Mouse (Mus musculus) gonadal fat pad, adult 2 months (tissue): Measurements from ENCODE around the gene Hoxa4. TPM values are rescaled to one million over a fixed set of nuclear protein-coding genes. Genes with fewer than 3 reads are reported as not detected.

Source experiments
- DNase-seq: peaks from one replicate; pipeline ENCODE4 v3.0.0-alpha.2; 2012; ENCODE audit warnings: low read depth
- polyA plus RNA-seq: library from polyadenylated mRNA; depleted of rRNA; stranded (reverse); fragments of >200 nt; gene quantifications from 2 replicates; pipeline ENCODE4 v1.2.3, GENCODE M21; 2012

Gene Hoxa4
- polyA plus RNA-seq, 1 experiment, result 3.1 TPM

DNA sequence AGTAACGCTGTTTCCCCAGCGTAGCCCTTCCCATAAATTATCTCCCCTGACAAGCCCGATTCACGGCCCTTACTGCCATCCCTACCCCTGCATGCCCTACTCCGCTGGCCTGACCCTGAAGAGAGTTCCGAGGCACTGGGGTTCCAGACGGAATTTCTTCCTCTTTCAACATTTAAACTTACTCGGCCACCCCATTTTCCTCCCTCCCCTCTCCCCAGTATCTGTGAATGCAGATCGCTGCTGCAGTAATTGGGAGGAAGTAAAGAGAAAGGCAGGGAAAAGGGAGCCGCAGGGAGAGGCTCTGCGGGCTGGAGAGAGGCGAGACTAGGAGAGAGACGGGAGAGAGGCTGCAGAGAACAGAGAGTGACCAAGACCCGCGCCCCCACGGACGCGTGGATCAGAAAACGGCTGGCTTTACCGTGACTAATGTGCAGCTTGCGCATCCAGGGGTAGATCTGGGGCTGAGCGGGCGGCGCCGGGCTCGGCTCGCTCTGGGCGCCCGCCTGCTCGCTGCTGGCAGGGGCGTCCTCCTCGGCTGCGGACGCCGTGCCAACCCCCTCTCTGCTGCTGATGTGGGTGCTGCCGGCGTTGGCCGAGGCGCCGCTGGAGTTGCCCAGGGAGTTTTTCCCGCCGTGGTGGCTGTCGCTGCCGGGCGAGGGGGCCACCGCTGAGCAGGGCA lies 12.0 kb upstream of the Hoxa4 start:
- no peak for DNase-seq

DNA sequence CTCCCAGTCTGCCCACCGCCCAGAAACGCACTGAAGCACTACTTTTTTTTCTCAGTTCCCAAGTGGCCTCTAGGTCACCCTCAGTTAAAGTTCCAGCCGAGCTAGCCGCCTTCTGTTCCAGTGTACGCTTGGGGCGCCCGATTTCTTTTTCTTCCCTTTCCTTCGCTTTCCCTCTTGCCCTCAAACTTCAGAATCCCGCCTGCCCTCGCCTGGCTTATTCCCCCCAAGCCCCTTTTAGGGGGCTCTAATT lies 11.5 kb upstream of the Hoxa4 start:
- DNase-seq, result no peak

DNA sequence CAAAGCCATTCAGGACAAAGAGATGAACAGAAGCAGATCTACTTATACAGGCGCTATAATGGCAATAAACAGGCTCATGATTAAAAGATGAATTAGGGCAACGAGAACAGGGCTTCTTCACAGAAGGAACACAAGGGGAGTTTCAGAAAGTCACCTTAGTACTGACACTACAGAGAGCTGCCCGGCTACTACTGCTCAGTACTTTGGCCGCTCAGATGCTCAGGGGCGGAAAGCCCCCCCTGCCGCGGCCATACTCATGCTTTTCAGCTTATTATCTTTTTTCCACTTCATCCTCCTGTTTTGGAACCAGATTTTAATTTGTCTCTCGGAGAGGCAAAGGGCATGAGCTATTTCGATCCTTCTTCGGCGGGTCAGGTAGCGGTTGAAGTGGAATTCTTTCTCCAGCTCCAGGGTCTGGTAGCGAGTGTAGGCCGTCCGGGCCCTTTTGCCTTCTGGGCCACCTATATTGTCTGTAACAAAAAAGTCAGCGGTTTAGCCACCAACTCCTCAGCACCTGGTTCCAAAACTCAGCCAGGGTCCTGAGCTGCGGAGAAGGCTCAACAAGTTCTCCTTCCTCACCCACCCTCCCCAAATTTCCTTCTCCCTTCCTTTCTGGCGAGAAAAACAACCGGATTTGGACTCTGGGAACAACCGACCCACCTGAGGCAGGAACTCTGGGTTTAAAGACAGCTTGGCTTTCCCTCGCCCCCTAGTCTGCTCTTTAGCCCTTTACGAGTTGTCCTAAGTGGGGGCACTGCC lies 11.0 kb upstream of the Hoxa4 start:
- no peak for DNase-seq

- no peak for DNase-seq
Observed at GRCm38 (mm10) chr6:52201269-52201668, 9.7 kb upstream of the Hoxa4 start.

DNA sequence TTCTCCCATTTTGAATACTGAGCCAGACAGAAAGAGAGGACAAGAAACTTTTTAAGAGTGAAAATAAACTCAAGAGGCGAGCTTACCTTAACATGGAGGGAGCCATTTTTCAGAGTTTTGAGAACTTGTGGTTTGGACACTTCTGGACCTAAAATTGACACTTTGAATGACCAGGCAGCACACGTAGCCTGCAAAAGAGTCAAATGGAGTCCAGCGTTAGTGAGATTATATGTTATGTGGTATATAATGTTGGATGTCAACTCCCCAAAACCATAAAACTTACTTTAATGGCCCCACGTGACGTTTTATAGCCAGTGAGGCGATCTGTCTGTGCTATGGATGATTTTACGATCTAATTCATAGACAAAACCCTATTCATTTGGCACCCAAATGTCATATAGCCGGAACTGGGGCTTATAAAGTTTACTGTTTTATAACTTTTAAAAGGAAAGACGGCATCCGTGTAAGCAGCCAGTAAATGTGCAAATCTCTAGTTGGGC lies 9.2 kb upstream of the Hoxa4 start:
- DNase-seq, result no peak

DNA sequence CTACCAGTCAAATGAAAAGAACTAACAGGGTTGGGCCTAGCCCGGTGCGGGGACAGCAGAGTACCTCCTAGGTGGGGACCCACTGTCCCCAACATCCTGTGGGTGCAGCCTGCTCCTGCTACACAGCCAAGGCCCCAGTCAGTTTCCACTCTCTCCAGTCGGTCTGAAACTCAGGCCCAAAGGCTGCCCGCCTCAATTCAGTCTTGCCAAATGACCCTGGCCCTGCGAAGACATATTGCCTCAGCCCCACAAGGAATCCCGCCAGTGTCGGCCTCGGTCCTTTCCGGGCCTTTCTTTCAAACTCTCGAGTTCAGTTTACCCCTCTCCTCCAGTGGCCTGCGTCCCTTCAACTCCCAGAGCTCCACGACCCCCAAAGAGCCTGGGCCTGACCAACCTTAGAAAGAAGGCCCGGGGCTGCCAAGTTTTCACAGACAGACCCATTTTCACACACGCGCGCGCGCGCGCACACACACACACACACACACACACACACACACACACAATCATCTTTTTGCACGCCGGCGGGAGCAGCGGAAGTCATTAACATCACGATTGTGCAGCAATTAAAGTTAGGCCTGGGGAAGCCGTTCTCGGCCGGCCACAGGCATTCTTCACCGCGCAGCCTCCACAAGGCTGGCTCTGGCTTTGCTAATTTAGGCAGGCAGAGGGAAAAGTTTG lies 8.7 kb upstream of the Hoxa4 start:
- DNase-seq, result no peak

- DNase-seq, result no peak
Observed at GRCm38 (mm10) chr6:52197271-52197670, 5.7 kb upstream of the Hoxa4 start.

GRCm38 (mm10) chr6:52196811-52197210 lies 5.3 kb upstream of the Hoxa4 start:
- DNase-seq, result no peak

DNA sequence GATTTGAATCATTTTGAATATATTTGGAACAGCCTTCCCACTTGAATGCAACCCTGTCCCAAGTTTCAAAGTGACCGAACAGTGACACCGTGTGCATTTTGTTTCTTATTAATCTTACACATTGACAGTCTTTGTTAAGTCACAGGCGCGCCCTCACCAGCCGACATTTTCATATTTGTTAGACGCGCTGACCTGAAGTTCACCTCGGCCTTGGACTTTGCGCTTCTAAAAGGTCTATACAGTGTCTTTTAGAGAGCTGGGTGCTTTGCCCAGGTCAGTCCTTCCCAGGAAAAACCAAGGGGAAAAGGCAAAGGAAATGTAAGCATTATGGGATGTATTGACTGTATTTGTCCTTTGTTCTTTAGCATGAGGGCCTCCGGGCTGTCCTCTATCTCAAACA lies 3.1 kb upstream of the Hoxa4 start:
- DNase-seq, result no peak

DNA sequence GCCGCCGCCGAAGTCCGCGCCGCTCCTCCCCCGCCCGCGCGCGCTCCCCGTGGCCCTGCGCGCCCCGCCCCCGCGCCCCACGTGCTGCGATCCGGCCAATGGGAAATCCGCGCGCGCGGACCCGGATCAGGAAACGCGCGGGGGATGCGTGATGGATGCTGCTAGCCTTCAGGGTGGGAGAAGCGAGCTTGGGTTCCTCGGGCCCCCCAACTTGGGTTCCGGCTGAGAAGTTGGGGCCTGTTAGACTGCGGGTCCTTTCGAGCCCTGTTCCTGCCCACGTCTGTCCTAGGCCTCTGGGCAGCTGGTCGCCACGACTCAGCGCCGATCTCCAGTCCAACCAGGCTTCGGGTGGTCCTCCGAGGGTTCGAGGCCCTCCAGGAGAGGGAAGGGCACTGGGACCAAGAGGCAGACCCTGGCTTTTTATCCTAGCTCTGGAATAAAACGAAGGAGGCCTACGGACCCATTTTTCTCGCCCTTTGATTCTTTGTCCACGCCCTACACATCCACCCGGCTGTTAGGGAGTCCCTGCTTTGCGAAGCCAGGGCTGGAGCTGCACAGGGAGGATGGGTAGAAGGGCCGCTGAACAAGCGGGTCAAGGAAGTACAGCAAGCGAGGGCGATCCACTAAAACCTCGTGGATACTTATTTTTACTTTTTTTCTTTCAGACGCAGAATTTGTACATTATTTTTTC lies 452 bp upstream of the Hoxa4 start:
- DNase-seq, result no peak

- DNase-seq, result no peak
Observed at GRCm38 (mm10) chr6:52190410-52190809, 1.1 kb downstream of the Hoxa4 start.

DNA sequence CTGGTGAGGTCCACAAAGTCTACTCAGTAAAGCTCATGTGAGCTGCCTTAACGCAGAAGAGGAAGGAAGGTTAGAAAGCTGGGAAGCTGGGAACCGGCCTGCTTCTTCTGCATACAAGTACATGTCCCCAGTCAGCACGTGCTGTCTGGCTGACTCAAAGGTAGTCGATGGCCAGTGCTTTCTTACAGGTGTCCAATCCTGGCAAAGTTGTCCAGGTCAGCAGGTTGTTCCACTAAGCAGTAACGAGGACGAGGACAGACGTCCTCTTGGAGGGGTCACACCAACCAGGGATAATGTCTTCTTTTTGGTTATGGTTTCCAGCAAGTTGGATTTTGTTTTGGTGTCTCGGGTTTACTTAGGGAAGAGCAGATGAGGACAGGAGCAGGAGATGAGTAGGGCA lies 1.6 kb downstream of the Hoxa4 start:
- DNase-seq, result no peak

GRCm38 (mm10) chr6:52189172-52189591 lies 2.4 kb downstream of the Hoxa4 start:
- no peak for DNase-seq

DNA sequence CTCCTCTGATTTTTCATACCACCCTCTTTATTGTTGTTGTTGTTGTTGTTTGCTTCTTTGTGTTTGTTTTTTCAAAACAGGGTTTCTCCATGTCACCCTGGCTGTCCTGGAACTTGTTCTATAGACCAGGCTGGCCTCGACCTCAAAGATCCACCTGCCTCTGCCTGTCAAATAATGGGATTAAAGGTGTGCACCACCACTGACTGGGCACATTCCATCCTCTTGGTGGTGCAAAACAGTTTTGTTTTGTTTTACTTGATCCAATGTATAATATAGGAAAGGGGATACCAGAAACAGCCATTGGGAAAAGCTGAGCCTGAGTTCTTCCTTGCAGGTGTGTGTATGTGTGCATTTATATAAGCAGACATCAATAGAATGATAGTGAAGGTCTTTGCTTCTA lies 5.1 kb downstream of the Hoxa4 start:
- no peak for DNase-seq

GRCm38 (mm10) chr6:52185834-52186233 lies 5.7 kb downstream of the Hoxa4 start:
- DNase-seq, result no peak

DNA sequence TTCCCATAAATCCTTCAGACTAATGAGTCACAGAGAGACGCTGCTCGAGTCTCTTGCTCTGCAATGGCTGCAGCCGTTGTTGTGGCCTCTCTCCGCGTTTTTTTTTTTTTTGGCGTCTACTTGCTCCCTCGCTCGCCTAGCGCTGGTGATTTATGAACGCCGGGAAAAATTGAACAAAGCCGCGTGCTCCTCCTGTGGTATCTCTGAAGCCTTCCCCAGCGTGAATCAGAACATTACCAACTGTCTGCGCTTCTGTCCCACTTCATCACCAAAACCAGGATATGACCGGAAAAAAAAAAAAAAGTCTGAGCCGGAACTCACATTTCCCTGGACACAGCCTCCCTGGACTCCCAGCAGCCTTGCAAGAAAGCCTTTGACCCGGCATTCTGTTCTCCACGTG lies 6.3 kb downstream of the Hoxa4 start:
- no peak for DNase-seq

- DNase-seq, result no peak
Observed at GRCm38 (mm10) chr6:52184668-52185067, 6.9 kb downstream of the Hoxa4 start.

DNA sequence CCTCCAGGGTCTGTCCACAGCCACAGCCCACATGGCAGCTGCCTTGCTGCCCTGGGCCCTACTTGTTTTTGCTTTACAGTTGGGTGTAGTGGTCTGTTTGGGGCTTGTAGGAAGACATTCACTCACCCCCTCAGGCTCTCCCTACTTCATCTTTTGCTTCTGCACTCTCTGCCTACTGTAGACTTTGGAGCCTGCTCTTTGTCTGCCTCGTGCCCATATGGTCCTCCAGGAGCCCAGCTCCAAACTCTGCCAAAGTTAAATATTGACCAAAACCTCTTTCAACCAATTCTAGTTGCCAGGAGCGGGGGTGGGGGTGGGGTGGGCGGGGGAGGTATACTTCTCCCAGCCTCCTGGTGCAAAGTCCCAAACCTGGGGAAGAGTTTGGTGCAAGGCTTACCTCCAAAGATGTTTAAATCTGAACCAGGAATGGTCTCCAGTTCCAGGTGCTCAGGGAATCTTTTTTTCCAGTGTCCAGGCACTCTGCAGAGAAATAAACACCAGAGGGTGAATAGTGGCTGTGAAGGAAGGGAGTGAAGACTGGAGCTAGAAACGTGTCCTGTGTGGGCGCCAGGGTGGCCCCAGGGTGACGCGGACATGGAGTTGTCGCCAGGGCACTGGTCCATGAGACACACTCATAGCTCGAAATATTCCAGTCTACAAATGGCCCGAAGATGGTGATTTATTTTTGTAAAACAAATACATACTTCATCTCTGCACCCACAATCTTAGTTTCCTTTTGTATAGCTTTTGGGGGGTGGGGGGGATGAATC lies 8.1 kb downstream of the Hoxa4 start:
- no peak for DNase-seq

DNA sequence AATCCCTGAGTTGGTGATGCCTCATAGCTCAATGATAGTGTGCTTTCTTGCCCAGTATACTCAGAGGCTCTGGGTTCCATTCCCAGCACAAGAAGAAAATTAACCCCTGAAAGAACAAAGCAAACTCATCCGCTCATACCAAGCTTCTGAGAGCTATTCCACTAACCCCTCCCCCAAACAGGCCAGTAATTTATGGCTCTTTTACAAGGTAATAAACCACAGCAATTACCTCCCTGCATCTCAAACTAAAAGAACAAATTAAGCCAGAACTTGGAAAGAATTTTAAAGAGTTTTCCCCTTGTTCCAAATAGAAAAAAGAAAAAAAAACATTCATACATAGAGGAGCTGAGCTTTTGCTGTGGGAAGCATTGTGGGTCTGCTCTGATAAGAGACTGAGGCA lies 8.8 kb downstream of the Hoxa4 start:
- no peak for DNase-seq

DNA sequence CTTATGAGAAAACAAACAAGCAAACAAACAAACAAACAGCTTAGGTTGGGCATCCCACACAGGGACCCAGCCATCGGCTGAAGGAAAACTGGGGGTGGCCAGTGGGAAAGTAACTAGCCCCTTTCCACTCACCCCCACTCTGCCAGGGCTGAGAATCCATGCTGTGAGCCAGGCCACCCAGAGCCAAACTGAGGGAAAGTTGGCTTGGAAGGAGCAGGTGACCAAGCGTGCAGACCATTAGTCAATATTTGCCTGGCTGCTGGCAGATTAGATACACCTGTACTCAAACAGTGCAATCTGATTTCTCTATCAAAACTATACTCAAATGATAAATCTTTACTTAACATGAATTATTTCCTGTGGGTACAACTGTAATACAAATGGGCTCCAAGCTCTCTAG lies 9.5 kb downstream of the Hoxa4 start:
- DNase-seq, result no peak

- no peak for DNase-seq
Observed at GRCm38 (mm10) chr6:52180726-52181125, 10.8 kb downstream of the Hoxa4 start.

- DNase-seq, result no peak
Observed at GRCm38 (mm10) chr6:52180213-52180710, 11.3 kb downstream of the Hoxa4 start.
